Mouse (Mus musculus): ENCODE measurements around the gene Kcnc1. TPM values are rescaled to one million over a fixed set of nuclear protein-coding genes. Genes with fewer than 3 reads are reported as not detected.

The Kcnc1 gene
- total RNA-seq, 2 experiments from 2014 or later: 0.63 to 1.7 TPM

DNA sequence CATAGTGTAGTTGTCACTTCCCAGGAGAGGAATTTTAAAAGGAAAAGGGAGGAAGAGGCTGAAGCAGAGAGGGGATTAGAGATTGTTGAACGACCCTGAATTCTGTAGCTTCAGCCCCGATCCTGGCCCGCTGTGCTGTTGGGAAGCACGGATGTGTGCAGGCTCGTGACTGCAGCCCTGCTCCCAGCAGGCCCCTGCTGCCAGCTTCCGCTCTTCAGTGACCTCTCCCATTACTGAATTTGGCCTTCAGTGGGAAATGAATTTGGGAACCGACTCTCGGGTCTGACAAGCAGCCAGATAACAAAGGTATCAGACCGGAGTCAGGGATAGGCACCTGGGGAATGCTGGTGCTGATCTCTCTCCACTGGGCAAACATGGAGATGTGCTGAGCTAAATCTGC, 76.8 kb downstream of the Kcnc1 start:
- DNase-seq: peak; percentile 15

DNA sequence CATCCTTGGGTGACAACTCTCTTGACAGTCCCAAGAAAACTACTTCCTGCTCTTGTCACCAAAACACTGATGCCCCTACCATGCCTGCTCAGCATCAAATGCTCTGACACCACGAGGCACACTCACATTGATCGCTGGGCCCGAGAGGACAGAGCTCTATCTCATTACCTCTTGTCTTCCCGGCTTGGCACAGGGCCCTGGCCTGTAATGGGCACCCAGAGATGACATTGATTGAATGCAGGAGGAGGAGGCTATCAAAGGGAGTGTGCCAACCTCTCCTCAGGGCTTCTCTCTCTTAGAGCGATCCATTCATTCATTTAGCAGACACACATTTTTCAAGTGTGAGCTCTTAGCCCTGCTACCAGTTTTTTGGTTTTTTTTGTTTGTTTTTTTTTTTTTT, 79.2 kb downstream of the Kcnc1 start:
- peak; percentile 41 for DNase-seq

DNA sequence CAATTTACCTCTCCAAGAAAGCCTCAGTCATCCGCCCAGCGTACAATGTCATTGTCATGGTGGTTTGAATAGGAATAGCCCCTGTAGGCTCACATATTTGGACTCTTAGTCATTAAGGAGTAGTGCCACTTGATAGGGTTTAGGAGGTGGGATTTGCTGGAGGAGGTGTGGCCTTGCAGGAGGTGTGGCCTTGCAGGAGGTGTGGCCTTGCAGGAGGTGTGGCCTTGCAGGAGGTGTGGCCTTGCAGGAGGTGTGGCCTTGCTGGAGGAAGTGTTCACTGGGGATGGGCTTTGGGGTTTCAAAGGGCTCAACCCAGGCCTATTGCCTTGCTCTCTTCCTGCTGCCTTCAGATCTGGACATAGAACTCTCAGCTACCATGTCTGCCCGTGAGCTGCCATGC, 81.2 kb downstream of the Kcnc1 start:
- no peak for DNase-seq

DNA sequence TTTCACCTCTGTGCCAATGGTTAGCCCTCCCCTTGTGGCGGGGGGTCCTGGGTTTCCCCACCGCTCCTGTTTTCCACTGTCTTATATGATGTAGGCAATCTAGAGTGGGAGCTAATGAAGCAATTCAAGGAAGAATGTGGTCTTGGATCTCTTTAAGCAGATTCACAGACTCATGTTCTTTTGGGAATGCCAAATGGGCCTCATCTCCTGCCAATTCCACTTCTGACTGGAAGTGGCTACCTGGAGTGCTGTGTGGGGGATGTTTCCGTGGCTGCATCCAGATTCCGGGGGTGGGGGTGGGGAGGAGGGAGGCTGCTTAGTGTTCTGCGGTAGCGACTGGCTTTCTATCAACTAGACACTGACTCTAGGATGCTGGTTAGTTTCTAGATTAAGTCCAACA, 83.5 kb downstream of the Kcnc1 start:
- DNase-seq: no peak

DNA sequence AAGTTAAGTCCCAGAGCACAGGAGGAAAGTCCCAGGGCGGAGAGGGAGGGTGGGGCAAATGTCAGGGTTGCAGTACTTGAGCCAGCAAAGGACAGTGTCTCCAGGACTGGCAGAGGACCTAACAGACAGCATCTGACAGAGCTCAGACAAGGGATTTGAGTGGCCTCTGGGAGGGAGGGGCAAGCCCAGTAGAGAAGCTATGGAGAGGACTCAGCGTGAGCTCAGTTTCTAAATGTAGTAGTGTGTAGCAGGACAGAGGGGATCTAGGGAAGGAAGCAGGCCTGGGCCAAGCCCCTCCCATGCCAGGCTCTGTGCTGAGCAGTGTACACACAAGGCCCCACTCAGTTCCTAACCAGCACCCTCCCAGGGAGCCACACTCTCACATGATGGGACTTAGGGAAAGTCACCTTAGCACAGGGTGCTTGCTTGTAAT, 85.8 kb downstream of the Kcnc1 start:
- peak; percentile 44 for DNase-seq

DNA sequence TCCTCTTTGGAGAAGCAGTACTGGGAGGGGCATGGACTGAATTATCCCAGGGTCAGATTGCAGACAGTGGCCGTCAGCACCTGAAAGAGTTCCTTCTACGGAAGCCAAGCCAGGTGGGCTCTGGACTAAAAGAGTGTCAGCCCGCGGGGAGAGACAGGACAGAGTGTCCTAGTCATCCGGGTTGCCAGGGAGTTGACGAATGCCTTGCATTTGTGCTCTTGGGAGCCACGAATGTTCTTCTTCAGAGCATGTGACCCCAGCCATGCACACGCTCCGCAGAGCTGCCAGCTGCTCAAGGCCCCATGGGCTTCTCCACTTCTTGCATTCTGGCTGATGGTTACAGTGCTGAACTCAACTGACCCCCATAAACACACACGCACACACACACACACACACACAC, 86.8 kb downstream of the Kcnc1 start:
- DNase-seq: peak; percentile 13

DNA sequence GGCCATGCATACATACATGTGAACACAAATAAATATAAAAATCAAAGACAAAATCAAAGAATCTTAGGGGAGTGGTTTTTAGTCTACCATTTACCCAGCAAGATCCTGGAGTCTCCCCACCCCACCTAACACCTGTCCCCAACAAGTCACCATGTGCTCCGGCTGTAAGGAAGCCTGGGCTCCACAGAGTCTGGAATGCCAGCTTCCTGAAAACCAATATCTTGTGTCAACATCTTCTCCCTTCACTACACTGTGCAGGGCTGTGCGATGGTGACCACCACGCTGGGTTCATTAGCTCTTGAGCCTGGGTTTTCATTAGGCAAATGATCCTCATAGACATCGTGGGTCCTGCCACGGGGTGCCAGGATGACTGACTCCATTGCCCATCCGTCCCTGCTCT, 87.9 kb downstream of the Kcnc1 start:
- DNase-seq: no peak

DNA sequence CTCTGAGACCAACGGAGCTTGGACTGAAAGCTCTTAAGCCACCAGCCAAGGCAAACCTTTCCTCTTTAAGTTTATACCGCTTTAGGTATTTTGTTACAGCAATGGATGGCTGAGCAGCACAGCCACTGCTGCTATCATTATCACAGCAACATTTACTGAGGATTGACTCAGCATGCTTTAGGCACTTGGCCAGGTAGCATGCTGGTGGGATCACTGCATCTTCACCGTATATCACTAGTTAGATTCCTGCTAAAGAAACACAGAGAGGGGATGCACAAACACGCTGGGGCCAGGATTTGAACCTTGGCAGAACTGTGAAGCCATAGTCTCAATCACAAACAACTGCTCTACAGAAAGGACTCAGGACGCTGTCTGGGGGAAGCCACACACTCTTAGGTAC, 90.5 kb downstream of the Kcnc1 start:
- DNase-seq: no peak

DNA sequence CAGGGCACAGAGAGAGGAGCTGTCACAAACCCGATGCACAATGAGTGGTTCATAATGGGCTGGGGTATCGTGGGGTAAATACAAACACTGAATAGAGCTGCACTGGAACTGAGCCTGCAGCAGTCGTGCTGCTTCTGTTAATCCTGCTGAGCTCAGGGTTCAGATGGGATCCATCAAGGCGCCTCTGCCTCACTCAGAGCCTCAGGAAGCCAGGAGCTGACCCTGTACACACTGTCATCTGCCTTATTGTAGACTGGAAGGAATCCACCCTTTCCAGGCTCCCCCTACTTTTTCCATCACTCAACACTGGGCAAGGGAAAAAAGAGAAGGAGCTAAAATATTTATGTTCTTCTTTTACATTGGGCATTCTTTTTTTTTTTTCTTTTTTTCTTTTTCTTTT, 91.1 kb downstream of the Kcnc1 start:
- DNase-seq: no peak

Other genes starting within 250 kb of the Kcnc1 start
- 1 to 10 TPM in 1 of 2 experiments, under 1 TPM in 1; 0.78 to 1.7 TPM for gene Abcc8, start 216.5 kb upstream of the Kcnc1 start, total RNA-seq (2021)
- gene Ush1c, start 158.0 kb upstream of the Kcnc1 start, total RNA-seq (2021): 1 to 10 TPM; 2.0 to 2.3 TPM
- gene Otog, start 155.5 kb upstream of the Kcnc1 start, total RNA-seq (2021): under 1 TPM; 0.06 to 0.09 TPM
- 1 to 10 TPM in 1 of 2 experiments, under 1 TPM in 1; 0.84 to 2.7 TPM for gene Myod1, start 20.0 kb upstream of the Kcnc1 start, total RNA-seq (2021)
- gene Sergef, start 243.3 kb downstream of the Kcnc1 start, total RNA-seq (2021): 10 to 100 TPM in 1 of 2 experiments, 1 to 10 TPM in 1; 9.7 to 14.4 TPM

All from adrenal gland, postnatal 10 days (tissue).